Mouse (Mus musculus): Measurements from ENCODE around the gene Uhrf1.

The Uhrf1 gene

GRCm38 (mm10) chr17:56300186-56300585, 2.9 kb upstream of the Uhrf1 start, which contains the start of gene Arrdc5:
TSS of gene Arrdc5 (minus strand) at chr17:56300286.
- in situ Hi-C loops (cut with MboI, MseI) = no loop called here

- in situ Hi-C loops (cut with MboI, MseI) = no loop called here
These were observed 641 bp upstream of the Uhrf1 start for GRCm38 (mm10) chr17:56302363-56302996.

GRCm38 (mm10) chr17:56303847-56304586, 896 bp downstream of the Uhrf1 start:
- in situ Hi-C loops (cut with MboI, MseI) = no loop called here

GRCm38 (mm10) chr17:56304718-56305117, 1.6 kb downstream of the Uhrf1 start:
- in situ Hi-C loops (cut with MboI, MseI) = no loop called here

- in situ Hi-C loops (cut with MboI, MseI) = no loop called here
These were observed 2.0 kb downstream of the Uhrf1 start for GRCm38 (mm10) chr17:56305156-56305555.

- in situ Hi-C loops (cut with MboI, MseI) = no loop called here
These were observed 2.7 kb downstream of the Uhrf1 start for GRCm38 (mm10) chr17:56305826-56306225.

- in situ Hi-C loops (cut with MboI, MseI) = no loop called here
These were observed 5.0 kb downstream of the Uhrf1 start for GRCm38 (mm10) chr17:56308088-56308487.

GRCm38 (mm10) chr17:56309191-56309945, 6.2 kb downstream of the Uhrf1 start:
- in situ Hi-C loops (cut with MboI, MseI) = no loop called here

- in situ Hi-C loops (cut with MboI, MseI) = no loop called here
These were observed 21.3 kb downstream of the Uhrf1 start for GRCm38 (mm10) chr17:56324419-56324818.

GRCm38 (mm10) chr17:56325450-56326152, 22.5 kb downstream of the Uhrf1 start, which contains the start of gene Kdm4b:
TSS of gene Kdm4b (plus strand) at chr17:56326062.
- in situ Hi-C loops (cut with MboI, MseI) = no loop called here

- in situ Hi-C loops (cut with MboI, MseI) = no loop called here
These were observed 23.3 kb downstream of the Uhrf1 start for GRCm38 (mm10) chr17:56326153-56327147.

GRCm38 (mm10) chr17:56329267-56329666, 26.1 kb downstream of the Uhrf1 start:
- in situ Hi-C loops (cut with MboI, MseI) = no loop called here

GRCm38 (mm10) chr17:56330345-56330744, 27.2 kb downstream of the Uhrf1 start:
- in situ Hi-C loops (cut with MboI, MseI) = no loop called here

GRCm38 (mm10) chr17:56331256-56331655, 28.1 kb downstream of the Uhrf1 start:
- in situ Hi-C loops (cut with MboI, MseI) = no loop called here

GRCm38 (mm10) chr17:56332987-56333386, 29.9 kb downstream of the Uhrf1 start:
- in situ Hi-C loops (cut with MboI, MseI) = no loop called here

- in situ Hi-C loops (cut with MboI, MseI) = no loop called here
These were observed 34.1 kb downstream of the Uhrf1 start for GRCm38 (mm10) chr17:56337190-56337589.

- in situ Hi-C loops (cut with MboI, MseI) = no loop called here
These were observed 34.7 kb downstream of the Uhrf1 start for GRCm38 (mm10) chr17:56337791-56338190.

- in situ Hi-C loops (cut with MboI, MseI) = no loop called here
These were observed 35.8 kb downstream of the Uhrf1 start for GRCm38 (mm10) chr17:56338909-56339308.

- in situ Hi-C loops (cut with MboI, MseI) = no loop called here
These were observed 37.6 kb downstream of the Uhrf1 start for GRCm38 (mm10) chr17:56340717-56341116.

- in situ Hi-C loops (cut with MboI, MseI) = no loop called here
These were observed 40.3 kb downstream of the Uhrf1 start for GRCm38 (mm10) chr17:56343466-56343865.

Measured in regulatory T cell (primary cell).